Mouse (Mus musculus) bone marrow, adult 2 months (tissue): ENCODE results near the gene Gon4l.

Experiments
- CTCF ChIP-seq: fragments of 200-500 bp; IDR thresholded peaks from 2 replicates; pipeline ENCODE4 v1.5.1; 2011; ENCODE audit warnings: low read length, control low read depth; ENCODE audit not compliant: control insufficient read depth, insufficient read depth
- POLR2A ChIP-seq: fragments of 200-500 bp; IDR thresholded peaks from 2 replicates; pipeline ENCODE4 v1.6.1; 2011; ENCODE audit warnings: low read depth, mild to moderate bottlenecking, control low read depth, low read length, borderline replicate concordance; ENCODE audit not compliant: control insufficient read depth

- no peak for TF ChIP-seq CTCF
- TF ChIP-seq POLR2A = no peak
These were observed 71.5 kb downstream of the Gon4l start for GRCm38 (mm10) chr3:88906393-88907159.
